Mouse (Mus musculus): ENCODE measurements around the gene Hydin. TPM values are rescaled to one million over a fixed set of nuclear protein-coding genes. Genes with fewer than 3 reads are reported as not detected.

Gene Hydin
- polyA plus RNA-seq, 1 experiment from 2014 or later = 0.08 TPM

GRCm38 (mm10) chr8:110404516-110404915 lies 137.7 kb downstream of the Hydin start:
- no peaks in the 10 kb centered on the region for H3K36me3 ChIP-seq (ENCODE audit: control insufficient read depth, insufficient read depth, low read length)
- WGBS = 79% methylated on average over 3 of the region's 3 CpGs
- H3K9me3 ChIP-seq (ENCODE audit: control insufficient read depth, low read length) = 0 out of 2 replicates have a peak, but pooled peaks cover 2% of the 10 kb centered on the region
- H3K4me2 ChIP-seq (ENCODE audit: low read length) = no peak overlapping the region
- ATAC-seq (ENCODE audit: insufficient number of reproducible peaks, insufficient read depth, low FRiP score, low read depth) = no peak
- no peak overlapping the region for H3K4me3 ChIP-seq (ENCODE audit: control insufficient read depth in 1 of 2, insufficient read depth in 1 of 2, low read depth in 1 of 2, low read length in 2 of 2)
- H3K27me3 ChIP-seq (ENCODE audit: control insufficient read depth, insufficient read depth, low read length) = no peaks in the 10 kb centered on the region
- H3K9ac ChIP-seq (ENCODE audit: low read length) = no peak overlapping the region
- H3K4me1 ChIP-seq (ENCODE audit: control insufficient read depth in 2 of 2, insufficient read depth in 2 of 2, low read length in 2 of 2) = no peaks in the 10 kb centered on the region
- no peak overlapping the region for H3K27ac ChIP-seq (replicated peaks in 1 of 2; ENCODE audit: control insufficient read depth in 1 of 2, insufficient read depth in 1 of 2, low read depth in 2 of 2, low read length in 2 of 2)

- Histone ChIP-seq H3K4me2 (ENCODE audit: low read length) (no peak overlapping the region), H3K27me3 (ENCODE audit: control insufficient read depth, insufficient read depth, low read length) (no peaks in the 10 kb centered on the region), H3K4me1 (ENCODE audit: control insufficient read depth in 2 of 2, insufficient read depth in 2 of 2, low read length in 2 of 2) (peaks cover 3 to 4% of the 10 kb centered on the region in 2 experiments; a peak in 1 of 4 replicates), H3K9ac (ENCODE audit: low read length) (no peak overlapping the region), H3K27ac (replicated peaks in 1 of 2; ENCODE audit: control insufficient read depth in 1 of 2, insufficient read depth in 1 of 2, low read depth in 2 of 2, low read length in 2 of 2) (no peak overlapping the region), H3K9me3 (ENCODE audit: control insufficient read depth, low read length) (no peaks in the 10 kb centered on the region), H3K36me3 (ENCODE audit: control insufficient read depth, insufficient read depth, low read length) (no peaks in the 10 kb centered on the region), H3K4me3 (ENCODE audit: control insufficient read depth in 1 of 2, insufficient read depth in 1 of 2, low read depth in 1 of 2, low read length in 2 of 2) (no peak overlapping the region)
- WGBS = 85% methylated on average over 4 of the region's 4 CpGs
- no peak for ATAC-seq (ENCODE audit: insufficient number of reproducible peaks, insufficient read depth, low FRiP score, low read depth)
Measured at GRCm38 (mm10) chr8:110415121-110415520, 148.3 kb downstream of the Hydin start.

GRCm38 (mm10) chr8:110416931-110417330 lies 150.2 kb downstream of the Hydin start:
- no peaks in the 10 kb centered on the region for H3K9me3 ChIP-seq (ENCODE audit: control insufficient read depth, low read length)
- H3K36me3 ChIP-seq (ENCODE audit: control insufficient read depth, insufficient read depth, low read length) = no peaks in the 10 kb centered on the region
- peaks cover 3 to 4% of the 10 kb centered on the region in 2 experiments; a peak in 1 of 4 replicates for H3K4me1 ChIP-seq (ENCODE audit: control insufficient read depth in 2 of 2, insufficient read depth in 2 of 2, low read length in 2 of 2)
- H3K27me3 ChIP-seq (ENCODE audit: control insufficient read depth, insufficient read depth, low read length) = no peaks in the 10 kb centered on the region
- H3K4me3 ChIP-seq (ENCODE audit: control insufficient read depth in 1 of 2, insufficient read depth in 1 of 2, low read depth in 1 of 2, low read length in 2 of 2) = no peak overlapping the region
- no peak overlapping the region for H3K9ac ChIP-seq (ENCODE audit: low read length)
- no peak overlapping the region for H3K4me2 ChIP-seq (ENCODE audit: low read length)
- no peak for ATAC-seq (ENCODE audit: insufficient number of reproducible peaks, insufficient read depth, low FRiP score, low read depth)
- H3K27ac ChIP-seq (replicated peaks in 1 of 2; ENCODE audit: control insufficient read depth in 1 of 2, insufficient read depth in 1 of 2, low read depth in 2 of 2, low read length in 2 of 2) = no peak overlapping the region
- WGBS = 78% methylated on average over 3 of the region's 3 CpGs

GRCm38 (mm10) chr8:110417801-110418200 lies 151.0 kb downstream of the Hydin start:
- Histone ChIP-seq H3K4me2 (ENCODE audit: low read length) (no peak overlapping the region), H3K9ac (ENCODE audit: low read length) (no peak overlapping the region), H3K27me3 (ENCODE audit: control insufficient read depth, insufficient read depth, low read length) (no peaks in the 10 kb centered on the region), H3K27ac (replicated peaks in 1 of 2; ENCODE audit: control insufficient read depth in 1 of 2, insufficient read depth in 1 of 2, low read depth in 2 of 2, low read length in 2 of 2) (no peak overlapping the region), H3K9me3 (ENCODE audit: control insufficient read depth, low read length) (no peaks in the 10 kb centered on the region), H3K4me3 (ENCODE audit: control insufficient read depth in 1 of 2, insufficient read depth in 1 of 2, low read depth in 1 of 2, low read length in 2 of 2) (no peak overlapping the region), H3K4me1 (ENCODE audit: control insufficient read depth in 2 of 2, insufficient read depth in 2 of 2, low read length in 2 of 2) (peaks cover 3 to 4% of the 10 kb centered on the region in 2 experiments; a peak in 1 of 4 replicates), H3K36me3 (ENCODE audit: control insufficient read depth, insufficient read depth, low read length) (no peaks in the 10 kb centered on the region)
- no peak for ATAC-seq (ENCODE audit: insufficient number of reproducible peaks, insufficient read depth, low FRiP score, low read depth)
- WGBS = 85% methylated on average over 7 of the region's 7 CpGs

GRCm38 (mm10) chr8:110419711-110420110 lies 152.9 kb downstream of the Hydin start:
- Histone ChIP-seq H3K4me3 (ENCODE audit: control insufficient read depth in 1 of 2, insufficient read depth in 1 of 2, low read depth in 1 of 2, low read length in 2 of 2) (no peak overlapping the region), H3K9me3 (ENCODE audit: control insufficient read depth, low read length) (no peaks in the 10 kb centered on the region), H3K36me3 (ENCODE audit: control insufficient read depth, insufficient read depth, low read length) (no peaks in the 10 kb centered on the region), H3K27ac (replicated peaks in 1 of 2; ENCODE audit: control insufficient read depth in 1 of 2, insufficient read depth in 1 of 2, low read depth in 2 of 2, low read length in 2 of 2) (no peak overlapping the region), H3K27me3 (ENCODE audit: control insufficient read depth, insufficient read depth, low read length) (no peaks in the 10 kb centered on the region), H3K4me1 (ENCODE audit: control insufficient read depth in 2 of 2, insufficient read depth in 2 of 2, low read length in 2 of 2) (peaks cover 3 to 4% of the 10 kb centered on the region in 2 experiments; a peak in 1 of 4 replicates), H3K9ac (ENCODE audit: low read length) (no peak overlapping the region), H3K4me2 (ENCODE audit: low read length) (no peak overlapping the region)
- ATAC-seq (ENCODE audit: insufficient number of reproducible peaks, insufficient read depth, low FRiP score, low read depth) = no peak
- WGBS = 25% methylated on average over 5 of the region's 5 CpGs

- 82% methylated on average over 3 of the region's 3 CpGs for WGBS
- no peak overlapping the region for H3K27ac ChIP-seq (replicated peaks in 1 of 2; ENCODE audit: control insufficient read depth in 1 of 2, insufficient read depth in 1 of 2, low read depth in 2 of 2, low read length in 2 of 2)
- no peaks in the 10 kb centered on the region for H3K36me3 ChIP-seq (ENCODE audit: control insufficient read depth, insufficient read depth, low read length)
- no peaks in the 10 kb centered on the region for H3K9me3 ChIP-seq (ENCODE audit: control insufficient read depth, low read length)
- H3K9ac ChIP-seq (ENCODE audit: low read length) = no peak overlapping the region
- no peak overlapping the region for H3K4me2 ChIP-seq (ENCODE audit: low read length)
- peaks cover 3 to 4% of the 10 kb centered on the region in 2 experiments; a peak in 1 of 4 replicates for H3K4me1 ChIP-seq (ENCODE audit: control insufficient read depth in 2 of 2, insufficient read depth in 2 of 2, low read length in 2 of 2)
- no peak overlapping the region for H3K4me3 ChIP-seq (ENCODE audit: control insufficient read depth in 1 of 2, insufficient read depth in 1 of 2, low read depth in 1 of 2, low read length in 2 of 2)
- ATAC-seq (ENCODE audit: insufficient number of reproducible peaks, insufficient read depth, low FRiP score, low read depth) = no peak
- H3K27me3 ChIP-seq (ENCODE audit: control insufficient read depth, insufficient read depth, low read length) = no peaks in the 10 kb centered on the region
Measured at GRCm38 (mm10) chr8:110420221-110420620, 153.4 kb downstream of the Hydin start.

GRCm38 (mm10) chr8:110424146-110424545 lies 157.4 kb downstream of the Hydin start:
- Histone ChIP-seq H3K27ac (replicated peaks in 1 of 2; ENCODE audit: control insufficient read depth in 1 of 2, insufficient read depth in 1 of 2, low read depth in 2 of 2, low read length in 2 of 2) (no peak overlapping the region), H3K27me3 (ENCODE audit: control insufficient read depth, insufficient read depth, low read length) (no peaks in the 10 kb centered on the region), H3K9me3 (ENCODE audit: control insufficient read depth, low read length) (no peaks in the 10 kb centered on the region), H3K4me3 (ENCODE audit: control insufficient read depth in 1 of 2, insufficient read depth in 1 of 2, low read depth in 1 of 2, low read length in 2 of 2) (no peak overlapping the region), H3K9ac (ENCODE audit: low read length) (no peak overlapping the region), H3K4me2 (ENCODE audit: low read length) (no peak overlapping the region), H3K4me1 (ENCODE audit: control insufficient read depth in 2 of 2, insufficient read depth in 2 of 2, low read length in 2 of 2) (peaks cover 3 to 4% of the 10 kb centered on the region in 2 experiments; a peak in 1 of 4 replicates), H3K36me3 (ENCODE audit: control insufficient read depth, insufficient read depth, low read length) (no peaks in the 10 kb centered on the region)
- no peak for ATAC-seq (ENCODE audit: insufficient number of reproducible peaks, insufficient read depth, low FRiP score, low read depth)
- 82% methylated on average over 8 of the region's 8 CpGs for WGBS

- Histone ChIP-seq H3K36me3 (ENCODE audit: control insufficient read depth, insufficient read depth, low read length) (no peaks in the 10 kb centered on the region), H3K4me3 (ENCODE audit: control insufficient read depth in 1 of 2, insufficient read depth in 1 of 2, low read depth in 1 of 2, low read length in 2 of 2) (no peak overlapping the region), H3K4me2 (ENCODE audit: low read length) (no peak overlapping the region), H3K27ac (replicated peaks in 1 of 2; ENCODE audit: control insufficient read depth in 1 of 2, insufficient read depth in 1 of 2, low read depth in 2 of 2, low read length in 2 of 2) (no peak overlapping the region), H3K4me1 (ENCODE audit: control insufficient read depth in 2 of 2, insufficient read depth in 2 of 2, low read length in 2 of 2) (no peaks in the 10 kb centered on the region), H3K9me3 (ENCODE audit: control insufficient read depth, low read length) (0 out of 2 replicates have a peak, but pooled peaks cover 4% of the 10 kb centered on the region), H3K27me3 (ENCODE audit: control insufficient read depth, insufficient read depth, low read length) (no peaks in the 10 kb centered on the region), H3K9ac (ENCODE audit: low read length) (no peak overlapping the region)
- ATAC-seq (ENCODE audit: insufficient number of reproducible peaks, insufficient read depth, low FRiP score, low read depth) = no peak
- 82% methylated on average over 3 of the region's 3 CpGs for WGBS
Measured at GRCm38 (mm10) chr8:110431340-110431739, 164.6 kb downstream of the Hydin start.
